Mouse (Mus musculus) left cerebral cortex, adult 9 months (tissue): ENCODE data around the gene Sat1.

Source experiments
- DNase-seq, 2 experiments: peaks; one replicate each; pipeline ENCODE4 v3.0.0; 2022; ENCODE audit warnings: low spot score in 2 of 2

Gene Sat1

GRCm38 (mm10) chrX:155166313-155166712 is 49.9 kb downstream of the Sat1 start:
- no peak for DNase-seq

GRCm38 (mm10) chrX:155163553-155163952 is 52.7 kb downstream of the Sat1 start:
- no peak for DNase-seq
